Mouse (Mus musculus) c-Kit-negative CD71-positive TER-119-positive erythroid progenitor cells, embryonic 14.5 days (primary cell): ENCODE measurements around the gene Irf7.

Source experiments
- DNase-seq: peaks from one replicate; pipeline ENCODE4 v3.0.0-alpha.2; 2013; ENCODE audit warnings: low read depth, low spot score

Gene Irf7

GRCm38 (mm10) chr7:141220377-141220776 lies 45.9 kb downstream of the Irf7 start:
- DNase-seq, result no peak

- DNase-seq, result no peak
These were observed 46.7 kb downstream of the Irf7 start for GRCm38 (mm10) chr7:141219558-141220099.

- DNase-seq, result no peak
These were observed 47.6 kb downstream of the Irf7 start for GRCm38 (mm10) chr7:141218557-141219133.

DNA sequence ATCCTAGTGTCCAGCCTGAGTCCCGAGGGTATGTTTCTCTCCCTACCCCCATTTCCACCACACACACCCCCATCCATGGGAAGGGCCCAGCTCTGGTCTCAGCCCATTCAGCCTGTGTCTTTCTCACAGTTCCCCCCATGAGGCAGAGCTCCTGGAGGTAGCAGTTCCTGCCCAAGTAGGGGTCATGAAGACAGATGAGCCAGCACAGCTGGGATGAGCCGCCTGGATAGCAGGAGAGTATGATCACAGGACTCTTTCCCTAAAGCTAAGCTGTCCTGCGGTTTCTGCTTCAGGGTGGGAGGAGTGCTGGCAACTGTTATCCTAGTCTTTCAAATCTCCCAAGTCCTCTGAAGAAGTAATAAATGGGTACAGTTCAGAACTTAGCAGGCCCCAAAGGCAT lies 48.1 kb downstream of the Irf7 start:
- no peak for DNase-seq

- DNase-seq, result no peak
These were observed 48.8 kb downstream of the Irf7 start for GRCm38 (mm10) chr7:141217343-141218013.

DNA sequence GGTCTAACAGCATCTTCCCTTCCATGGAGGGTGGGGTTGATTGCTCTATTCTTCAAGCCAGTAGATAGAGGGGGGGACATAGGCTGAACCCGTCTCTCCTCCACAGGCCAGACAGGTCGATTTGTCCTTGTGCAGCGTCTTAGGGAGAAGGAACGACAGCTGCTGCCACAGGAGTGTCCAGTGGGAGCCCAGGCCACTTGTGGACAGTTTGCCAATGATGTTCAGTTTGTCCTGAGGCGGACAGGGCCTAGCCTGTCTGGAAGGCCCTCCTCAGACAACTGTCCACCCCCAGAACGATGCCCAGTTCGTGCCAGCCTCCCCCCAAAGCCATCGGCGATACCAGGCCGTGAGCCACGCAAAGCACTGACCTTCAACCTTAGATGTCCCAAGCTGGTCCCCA lies 49.4 kb downstream of the Irf7 start:
- DNase-seq, result no peak

GRCm38 (mm10) chr7:141215880-141216733 lies 50.2 kb downstream of the Irf7 start:
- no peak for DNase-seq

- DNase-seq, result peak; percentile 93
These were observed 51.0 kb downstream of the Irf7 start, which contains the start of gene Rassf7 for GRCm38 (mm10) chr7:141215101-141215879. Gene Rassf7, plus strand, starts transcription at chr7:141215860.

DNA sequence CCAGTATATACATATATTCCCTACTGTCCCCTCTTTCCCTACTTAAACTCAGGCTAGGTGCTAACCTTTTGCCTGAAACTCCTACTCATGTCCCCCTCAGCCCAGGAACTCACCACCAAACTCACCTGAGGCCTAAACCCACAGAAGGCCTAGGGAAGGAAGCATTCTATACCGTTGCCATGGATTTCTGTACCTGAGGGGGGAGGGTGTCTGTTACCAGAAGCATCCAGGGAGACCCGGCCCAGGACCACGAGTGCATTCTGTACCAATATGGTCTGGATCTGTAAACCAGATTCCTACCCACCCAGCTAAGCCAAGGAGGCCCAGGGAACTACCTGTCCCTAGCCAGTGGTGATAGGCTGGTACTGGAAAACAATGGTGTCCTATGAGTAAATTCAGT lies 52.0 kb downstream of the Irf7 start:
- no peak for DNase-seq

DNA sequence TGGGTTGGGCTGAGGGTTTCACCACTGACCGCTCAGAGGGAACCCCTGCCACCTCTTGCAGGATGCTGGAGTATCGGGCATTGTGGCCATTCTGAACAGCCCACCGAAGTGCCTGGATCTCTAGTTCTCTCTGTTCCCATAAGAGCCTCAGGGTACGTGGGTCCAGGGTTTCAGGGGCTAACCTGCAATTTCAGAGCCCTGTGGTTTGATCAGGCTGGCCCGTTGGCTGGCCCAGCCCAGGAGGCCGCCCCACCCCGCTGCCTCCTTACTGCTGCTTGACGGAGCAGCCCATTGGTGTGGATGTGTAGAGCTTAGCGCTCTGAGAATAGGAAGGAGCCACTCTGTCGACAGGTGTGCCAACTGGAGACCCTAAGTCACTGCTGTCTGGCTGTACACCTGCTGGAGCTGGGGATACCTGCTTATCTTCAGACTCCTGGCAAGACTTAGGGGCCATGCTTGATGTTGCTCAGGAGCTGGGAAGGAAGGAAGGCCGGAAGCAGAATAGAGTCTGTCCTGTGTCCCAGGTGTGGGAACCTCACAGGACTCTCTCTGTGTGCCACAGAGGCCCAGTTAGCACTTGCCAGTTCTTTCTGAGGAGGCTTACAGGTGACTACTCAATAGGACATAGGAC lies 52.6 kb downstream of the Irf7 start, which contains the start of gene Lmntd2:
Gene Lmntd2, minus strand, starts transcription at position 476 of the 631 bp plus-strand sequence.
- DNase-seq, result no peak

DNA sequence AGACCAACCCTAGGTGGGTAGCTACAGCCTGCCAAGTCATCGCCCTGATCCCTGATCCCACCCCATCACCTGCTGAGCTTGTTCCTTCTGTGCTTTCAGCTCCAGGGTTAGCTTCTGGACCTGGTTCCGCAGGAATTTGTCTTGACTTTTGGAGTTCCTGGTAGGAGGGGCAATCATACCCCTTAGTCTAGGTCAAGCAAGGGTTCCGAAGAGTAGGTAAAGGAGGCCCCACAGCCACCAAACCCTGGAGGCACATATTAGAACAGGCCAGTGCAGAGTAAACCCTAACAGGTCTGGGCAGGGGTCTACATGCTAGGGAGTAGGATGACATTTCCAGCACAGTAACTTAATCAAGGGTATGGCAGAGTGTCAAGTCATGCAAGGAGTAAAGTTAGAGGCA lies 53.1 kb downstream of the Irf7 start:
- DNase-seq, result no peak
